Mouse (Mus musculus) embryonic facial prominence, embryonic 12.5 days (tissue): ENCODE data around the gene Phox2a. TPM values are rescaled to one million over a fixed set of nuclear protein-coding genes. Genes with fewer than 3 reads are reported as not detected.

ENCODE experiments used
- ATAC-seq: fragments of 200-750 bp; cut with Nextera tagmentation; 2 replicates; pipeline ENCODE4 v1.8.0; 2017; ENCODE audit not compliant: insufficient number of reproducible peaks, insufficient read depth, low FRiP score, low TSS enrichment
- H3K27ac ChIP-seq: fragments of 300-500 bp; sonication (generic); 2 replicates; pipeline ENCODE4 v1.5.1; 2016; ENCODE audit warnings: mild to moderate bottlenecking
- H3K27me3 ChIP-seq: fragments of 300-500 bp; sonication (generic); 2 replicates; pipeline ENCODE4 v1.6.1; 2016; ENCODE audit warnings: mild to moderate bottlenecking, moderate library complexity
- H3K36me3 ChIP-seq: fragments of 300-500 bp; sonication (generic); 2 replicates; pipeline ENCODE4 v1.6.1; 2016; ENCODE audit warnings: mild to moderate bottlenecking
- H3K4me1 ChIP-seq: fragments of 300-500 bp; sonication (generic); 2 replicates; pipeline ENCODE4 v1.6.1; 2016
- H3K4me2 ChIP-seq: fragments of 300-500 bp; sonication (generic); replicated peaks from 2 replicates; pipeline ENCODE4 v1.6.1; 2016; ENCODE audit warnings: mild to moderate bottlenecking, moderate library complexity
- H3K4me3 ChIP-seq: fragments of 300-500 bp; sonication (generic); 2 replicates; pipeline ENCODE4 v1.5.1; 2016; ENCODE audit warnings: mild to moderate bottlenecking
- H3K9ac ChIP-seq: fragments of 300-500 bp; sonication (generic); 2 replicates; pipeline ENCODE4 v1.6.1; 2016; ENCODE audit warnings: mild to moderate bottlenecking, moderate library complexity
- H3K9me3 ChIP-seq: fragments of 300-500 bp; sonication (generic); 2 replicates; pipeline ENCODE4 v1.6.1; 2016; ENCODE audit warnings: mild to moderate bottlenecking, moderate library complexity
- WGBS: fragments of 180-500 bp; shearing (Covaris S2); methylation state at CpG from one replicate; pipeline ENCODE4 v1.1.7; 2016; 5-methylcytosine and 5-hydroxymethylcytosine counted together
- polyA plus RNA-seq: library from polyadenylated mRNA; unstranded; fragments of >200 nt; fragmentation: Nextera tagmentation; extraction: Ambion mirVana; gene quantifications from 2 replicates; pipeline ENCODE4 v1.2.1, GENCODE M21; 2016

The Phox2a gene
- polyA plus RNA-seq = 0.58 TPM in 1 of 2 replicates, not detected in the other

GRCm38 (mm10) chr7:101817861-101818401 is at the start of gene Phox2a:
Gene Phox2a, plus strand, starts transcription at chr7:101818313.
- H3K36me3 ChIP-seq = peaks cover 1% of the 10 kb centered on the region; the same call in 1 of the 2 replicates
- WGBS = under 1% methylated on average over 45 of the region's 45 CpGs
- peak within 1 kb of the TSS; percentile 34 for H3K4me3 ChIP-seq
- H3K9ac ChIP-seq = peak within 1 kb of the TSS; percentile 19; the same call in 1 of the 2 replicates
- ATAC-seq = 0 out of 2 replicates have a peak, but pooled peaks have one; percentile 24
- H3K9me3 ChIP-seq = no peaks in the 10 kb centered on the region
- H3K4me1 ChIP-seq = peaks cover 35% of the 10 kb centered on the region
- H3K27ac ChIP-seq = no peak within 1 kb of the TSS
- H3K4me2 ChIP-seq = peak within 1 kb of the TSS; percentile 50
- H3K27me3 ChIP-seq = peaks cover 70% of the 10 kb centered on the region

- Histone ChIP-seq H3K27ac (no peak overlapping the region), H3K27me3 (no peaks in the 10 kb centered on the region), H3K4me1 (peaks cover 29% of the 10 kb centered on the region), H3K4me2 (no peak overlapping the region), H3K36me3 (peaks cover 15% of the 10 kb centered on the region; the same call in 1 of the 2 replicates), H3K4me3 (no peak overlapping the region), H3K9ac (no peak overlapping the region), H3K9me3 (no peaks in the 10 kb centered on the region)
- no peak for ATAC-seq
- WGBS = 73% methylated on average over 7 of the region's 7 CpGs
These were observed 48.1 kb upstream of the Phox2a start for GRCm38 (mm10) chr7:101770051-101770450.

DNA sequence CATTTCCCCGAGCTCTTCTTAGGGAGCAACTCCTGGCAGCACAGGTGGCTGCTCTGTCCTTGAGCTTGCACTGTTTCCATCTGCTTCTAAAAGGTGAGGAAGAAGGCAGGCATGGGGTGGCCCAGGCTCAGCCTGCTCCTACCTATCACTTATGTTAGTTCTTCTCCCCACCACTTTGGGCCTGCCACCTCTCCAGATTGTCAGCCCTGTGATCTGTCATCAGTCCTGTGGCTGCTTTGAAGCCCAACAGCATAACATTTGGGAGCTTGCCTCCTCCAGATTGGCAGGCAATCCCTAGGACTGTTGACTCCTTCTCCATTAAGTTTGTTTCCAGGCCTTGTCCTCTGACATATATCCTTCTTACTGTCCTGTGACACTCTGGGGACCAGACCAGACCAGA is 46.5 kb upstream of the Phox2a start:
- peaks cover 15% of the 10 kb centered on the region; the same call in 1 of the 2 replicates for H3K36me3 ChIP-seq
- H3K27me3 ChIP-seq = no peaks in the 10 kb centered on the region

GRCm38 (mm10) chr7:101772687-101773086 is 45.4 kb upstream of the Phox2a start:
- Histone ChIP-seq H3K4me1 (peaks cover 29% of the 10 kb centered on the region), H3K27me3 (no peaks in the 10 kb centered on the region), H3K27ac (no peak overlapping the region), H3K36me3 (peaks cover 15% of the 10 kb centered on the region; the same call in 1 of the 2 replicates), H3K4me2 (no peak overlapping the region), H3K9me3 (no peaks in the 10 kb centered on the region), H3K9ac (no peak overlapping the region), H3K4me3 (no peak overlapping the region)
- ATAC-seq = 0 out of 2 replicates have a peak, but pooled peaks have one; percentile 19
- 31% methylated on average over 8 of the region's 8 CpGs for WGBS

More for the DNA sequence above, 46.5 kb upstream of the Phox2a start:
- Histone ChIP-seq H3K4me1 (peaks cover 29% of the 10 kb centered on the region), H3K4me2 (no peak overlapping the region), H3K4me3 (no peak overlapping the region), H3K9me3 (no peaks in the 10 kb centered on the region), H3K27ac (no peak overlapping the region), H3K9ac (no peak overlapping the region)
- ATAC-seq = no peak
- 75% methylated on average over 1 of the region's 1 CpGs for WGBS

- no peak for ATAC-seq
- Histone ChIP-seq H3K4me3 (no peak overlapping the region), H3K36me3 (peaks cover 36% of the 10 kb centered on the region), H3K27ac (no peak overlapping the region), H3K4me2 (no peak overlapping the region), H3K9me3 (no peaks in the 10 kb centered on the region), H3K27me3 (no peaks in the 10 kb centered on the region), H3K9ac (no peak overlapping the region), H3K4me1 (peaks cover 7% of the 10 kb centered on the region)
- WGBS = 89% methylated on average over 1 of the region's 1 CpGs
These were observed 41.1 kb upstream of the Phox2a start for GRCm38 (mm10) chr7:101777053-101777452.

DNA sequence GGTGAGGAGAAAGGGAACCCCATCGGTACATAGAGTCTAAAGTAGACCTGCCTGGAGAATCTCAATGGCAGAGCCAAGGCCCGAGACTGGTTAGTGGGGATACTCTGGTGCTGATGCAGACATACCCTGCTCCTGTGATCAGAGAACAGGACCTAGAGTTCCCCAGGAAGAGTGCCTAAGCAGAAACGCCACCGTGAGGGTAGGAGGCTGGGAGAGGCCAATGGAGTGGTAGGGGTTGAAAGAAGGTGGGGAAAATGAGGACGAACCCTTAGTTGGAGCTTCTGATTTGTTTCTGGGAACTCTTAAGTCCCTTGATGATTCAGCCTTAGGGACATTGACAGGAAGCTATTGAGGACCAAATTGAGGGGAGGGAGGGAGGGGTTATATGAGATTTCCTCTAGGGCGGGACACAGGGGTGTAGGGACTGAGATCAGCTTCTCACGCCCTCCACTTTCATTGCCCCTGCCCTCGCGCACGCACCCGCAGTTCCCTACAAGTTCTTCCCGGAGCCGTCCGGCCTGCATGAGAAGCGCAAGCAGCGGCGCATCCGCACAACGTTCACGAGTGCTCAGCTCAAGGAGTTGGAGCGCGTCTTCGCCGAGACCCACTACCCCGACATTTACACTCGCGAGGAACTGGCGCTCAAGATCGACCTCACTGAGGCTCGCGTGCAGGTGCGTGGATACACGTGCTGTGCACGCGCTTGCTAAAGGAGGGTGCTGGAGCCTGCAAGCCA is 2.4 kb downstream of the Phox2a start:
- no peaks in the 10 kb centered on the region for H3K9me3 ChIP-seq
- peaks cover 78% of the 10 kb centered on the region for H3K27me3 ChIP-seq
- peaks cover 37% of the 10 kb centered on the region for H3K4me1 ChIP-seq
- WGBS = 2% methylated on average over 35 of the region's 35 CpGs
- peak overlapping the region; percentile 41 for H3K4me3 ChIP-seq
- H3K27ac ChIP-seq = no peak overlapping the region
- H3K9ac ChIP-seq = no peak overlapping the region
- ATAC-seq = no peak
- H3K36me3 ChIP-seq = peaks cover 25% of the 10 kb centered on the region
- H3K4me2 ChIP-seq = peak overlapping the region; percentile 86

- ATAC-seq = peak; percentile 81
- under 1% methylated on average over 71 of the region's 71 CpGs for WGBS
- H3K4me1 ChIP-seq = peaks cover 37% of the 10 kb centered on the region
- peaks cover 70% of the 10 kb centered on the region for H3K27me3 ChIP-seq
- peaks cover 38% of the 10 kb centered on the region for H3K36me3 ChIP-seq
- H3K27ac ChIP-seq = 0 out of 2 replicates have a peak overlapping the region, but pooled peaks have one; percentile 3
- peak overlapping the region; percentile 41 for H3K4me3 ChIP-seq
- H3K9me3 ChIP-seq = no peaks in the 10 kb centered on the region
- peak overlapping the region; percentile 60 for H3K9ac ChIP-seq
- H3K4me2 ChIP-seq = peak overlapping the region; percentile 86
These were observed 3.7 kb downstream of the Phox2a start for GRCm38 (mm10) chr7:101821571-101822501.

GRCm38 (mm10) chr7:101822836-101823757 is 5.0 kb downstream of the Phox2a start:
- WGBS = 29% methylated on average over 30 of the region's 32 CpGs

GRCm38 (mm10) chr7:101823758-101824630 is 5.9 kb downstream of the Phox2a start:
- ATAC-seq = no peak
- Histone ChIP-seq H3K27ac (no peak overlapping the region), H3K4me2 (no peak overlapping the region), H3K4me1 (peaks cover 27% of the 10 kb centered on the region), H3K36me3 (peaks cover 60% of the 10 kb centered on the region), H3K27me3 (peaks cover 49% of the 10 kb centered on the region), H3K4me3 (no peak overlapping the region), H3K9me3 (no peaks in the 10 kb centered on the region), H3K9ac (no peak overlapping the region)
- 85% methylated on average over 18 of the region's 18 CpGs for WGBS

More at GRCm38 (mm10) chr7:101822836-101823757, 5.0 kb downstream of the Phox2a start:
- Histone ChIP-seq H3K4me3 (no peak overlapping the region), H3K27ac (no peak overlapping the region), H3K4me1 (peaks cover 32% of the 10 kb centered on the region), H3K36me3 (peaks cover 51% of the 10 kb centered on the region), H3K9ac (no peak overlapping the region), H3K27me3 (peaks cover 58% of the 10 kb centered on the region), H3K9me3 (no peaks in the 10 kb centered on the region), H3K4me2 (no peak overlapping the region)
- no peak for ATAC-seq

- Histone ChIP-seq H3K27ac (no peak overlapping the region), H3K4me3 (no peak overlapping the region), H3K9ac (no peak overlapping the region), H3K9me3 (no peaks in the 10 kb centered on the region), H3K4me2 (no peak overlapping the region), H3K36me3 (peaks cover 88% of the 10 kb centered on the region), H3K27me3 (no peaks in the 10 kb centered on the region), H3K4me1 (peaks cover 21% of the 10 kb centered on the region)
- no peak for ATAC-seq
- 95% methylated on average over 3 of the region's 3 CpGs for WGBS
These were observed 12.3 kb downstream of the Phox2a start for GRCm38 (mm10) chr7:101830373-101830772.
